Mouse (Mus musculus) forebrain, postnatal 0 days (tissue): ENCODE results near the gene Golim4. TPM values are rescaled to one million over a fixed set of nuclear protein-coding genes. Genes with fewer than 3 reads are reported as not detected.

Experiments
- ATAC-seq: fragments of 200-750 bp; cut with Nextera tagmentation; 2 replicates; pipeline ENCODE4 v1.8.0; 2017; ENCODE audit warnings: mild to moderate bottlenecking, moderate library complexity
- DNase-seq: peaks from one replicate; pipeline ENCODE4 v3.0.0-alpha.2; 2015
- H3K27ac ChIP-seq: fragments of 300-500 bp; sonication (generic); 2 replicates; pipeline ENCODE4 v1.5.1; 2014; ENCODE audit warnings: low read depth, mild to moderate bottlenecking, antibody characterized with exemption, low read length, moderate library complexity, mixed read lengths
- H3K27me3 ChIP-seq: fragments of 300-500 bp; sonication (generic); 2 replicates; pipeline ENCODE4 v1.6.1; 2014; ENCODE audit warnings: mild to moderate bottlenecking, low read length, mixed read lengths; ENCODE audit not compliant: insufficient read depth
- H3K36me3 ChIP-seq: fragments of 300-500 bp; sonication (generic); 2 replicates; pipeline ENCODE4 v1.6.1; 2014; ENCODE audit warnings: mild to moderate bottlenecking, moderate library complexity; ENCODE audit not compliant: insufficient read depth
- H3K4me1 ChIP-seq: fragments of 300-500 bp; sonication (generic); 2 replicates; pipeline ENCODE4 v1.6.1; 2014; ENCODE audit warnings: antibody characterized with exemption; ENCODE audit not compliant: insufficient read depth
- H3K4me2 ChIP-seq: fragments of 300-500 bp; sonication (generic); 2 replicates; pipeline ENCODE4 v1.6.1; 2014; ENCODE audit warnings: low read depth, mild to moderate bottlenecking, moderate library complexity
- H3K4me3 ChIP-seq: fragments of 300-500 bp; sonication (generic); 2 replicates; pipeline ENCODE4 v1.5.1; 2014; ENCODE audit warnings: low read depth, low read length, mixed read lengths
- H3K9ac ChIP-seq: fragments of 300-500 bp; sonication (generic); 2 replicates; pipeline ENCODE4 v1.6.1; 2014; ENCODE audit warnings: mild to moderate bottlenecking
- H3K9me3 ChIP-seq: fragments of 300-500 bp; sonication (generic); 2 replicates; pipeline ENCODE4 v1.6.1; 2016; ENCODE audit warnings: low read length
- CTCF ChIP-seq: sonication (generic); IDR thresholded peaks from 2 replicates; pipeline ENCODE4 v1.5.1; 2016; ENCODE audit warnings: antibody characterized with exemption, control low read depth, low read depth
- WGBS: fragments of 180-500 bp; shearing (Covaris S2); extraction: QIAGEN DNeasy Blood & Tissue Kit; methylation state at CpG from one replicate; pipeline ENCODE4 v1.1.7; 2014; 5-methylcytosine and 5-hydroxymethylcytosine counted together
- polyA plus RNA-seq: library from polyadenylated mRNA; unstranded; fragments of >200 nt; fragmentation: Nextera tagmentation; extraction: Ambion mirVana; gene quantifications from 2 replicates; pipeline ENCODE4 v1.2.1, GENCODE M21; 2015
- total RNA-seq: library from RNA; depleted of rRNA; stranded (reverse); fragments of >200 nt; gene quantifications from 2 replicates; pipeline ENCODE4 v1.2.3, GENCODE M21; 2014

Golim4 gene
- total and polyA plus RNA-seq, 2 experiments from 2014 or later = 13.5 to 24.8 TPM

GRCm38 (mm10) chr3:75955661-75956491, 873 bp downstream of the Golim4 start:
- peak overlapping the region; percentile 80 for H3K27ac ChIP-seq
- 1% methylated on average over 47 of the region's 47 CpGs for WGBS
- H3K9me3 ChIP-seq = no peaks in the 10 kb centered on the region
- peak overlapping the region; percentile 83 for H3K4me3 ChIP-seq
- no peaks in the 10 kb centered on the region for H3K36me3 ChIP-seq
- peak overlapping the region; percentile 87 for H3K4me2 ChIP-seq
- no peak for TF ChIP-seq CTCF
- H3K9ac ChIP-seq = peak overlapping the region; percentile 62
- peak; percentile 15 for ATAC-seq
- peak; percentile 66 for DNase-seq
- H3K27me3 ChIP-seq = no peaks in the 10 kb centered on the region
- peaks cover 15% of the 10 kb centered on the region; the same call in 1 of the 2 replicates for H3K4me1 ChIP-seq

- Histone ChIP-seq H3K4me3 (no peak overlapping the region), H3K9me3 (no peaks in the 10 kb centered on the region), H3K4me2 (peak overlapping the region; percentile 87; the same call in 1 of the 2 replicates), H3K27me3 (no peaks in the 10 kb centered on the region), H3K9ac (no peak overlapping the region), H3K27ac (no peak overlapping the region), H3K36me3 (no peaks in the 10 kb centered on the region), H3K4me1 (peaks cover 15% of the 10 kb centered on the region; the same call in 1 of the 2 replicates)
- DNase-seq (no peak), ATAC-seq (no peak)
- no peak for TF ChIP-seq CTCF
- WGBS = 52% methylated on average over 3 of the region's 3 CpGs
These were observed 2.6 kb downstream of the Golim4 start for GRCm38 (mm10) chr3:75954185-75954584.

- no peak for DNase-seq
- ATAC-seq = no peak
- no peak for TF ChIP-seq CTCF
- Histone ChIP-seq H3K4me1 (peaks cover 15% of the 10 kb centered on the region; the same call in 1 of the 2 replicates), H3K9ac (no peak overlapping the region), H3K27ac (no peak overlapping the region), H3K27me3 (no peaks in the 10 kb centered on the region), H3K36me3 (no peaks in the 10 kb centered on the region), H3K9me3 (no peaks in the 10 kb centered on the region), H3K4me2 (no peak overlapping the region), H3K4me3 (no peak overlapping the region)
- 61% methylated on average over 5 of the region's 5 CpGs for WGBS
These were observed 4.3 kb downstream of the Golim4 start for GRCm38 (mm10) chr3:75952328-75953060.

- H3K27ac ChIP-seq = no peak overlapping the region
- no peak overlapping the region for H3K9ac ChIP-seq
- peaks cover 15% of the 10 kb centered on the region; the same call in 1 of the 2 replicates for H3K4me1 ChIP-seq
- H3K9me3 ChIP-seq = no peaks in the 10 kb centered on the region
- H3K27me3 ChIP-seq = no peaks in the 10 kb centered on the region
- WGBS = 69% methylated on average over 6 of the region's 6 CpGs
- H3K4me3 ChIP-seq = no peak overlapping the region
- H3K4me2 ChIP-seq = no peak overlapping the region
- TF ChIP-seq CTCF = no peak
- DNase-seq (no peak), ATAC-seq (no peak)
- no peaks in the 10 kb centered on the region for H3K36me3 ChIP-seq
These were observed 5.9 kb downstream of the Golim4 start for GRCm38 (mm10) chr3:75950897-75951296.

GRCm38 (mm10) chr3:75949358-75949757, 7.4 kb downstream of the Golim4 start:
- 79% methylated on average over 5 of the region's 5 CpGs for WGBS
- no peaks in the 10 kb centered on the region for H3K9me3 ChIP-seq

GRCm38 (mm10) chr3:75948541-75949095, 8.1 kb downstream of the Golim4 start:
- Histone ChIP-seq H3K27me3 (no peaks in the 10 kb centered on the region), H3K9ac (no peak overlapping the region), H3K27ac (no peak overlapping the region), H3K36me3 (no peaks in the 10 kb centered on the region), H3K4me3 (no peak overlapping the region), H3K9me3 (no peaks in the 10 kb centered on the region), H3K4me1 (peaks cover 2% of the 10 kb centered on the region; the same call in 1 of the 2 replicates), H3K4me2 (no peak overlapping the region)
- WGBS = 77% methylated on average over 2 of the region's 2 CpGs
- TF ChIP-seq CTCF = no peak
- ATAC-seq (no peak), DNase-seq (no peak)

More at GRCm38 (mm10) chr3:75949358-75949757, 7.4 kb downstream of the Golim4 start:
- Histone ChIP-seq H3K4me1 (peaks cover 6% of the 10 kb centered on the region; the same call in 1 of the 2 replicates), H3K27me3 (no peaks in the 10 kb centered on the region), H3K9ac (no peak overlapping the region), H3K4me2 (no peak overlapping the region), H3K36me3 (no peaks in the 10 kb centered on the region), H3K27ac (no peak overlapping the region), H3K4me3 (no peak overlapping the region)
- DNase-seq (no peak), ATAC-seq (no peak)
- TF ChIP-seq CTCF = no peak
